Mouse (Mus musculus) liver, embryonic 16.5 days (tissue): ENCODE results near the gene Arid1b. TPM values are rescaled to one million over a fixed set of nuclear protein-coding genes. Genes with fewer than 3 reads are reported as not detected.

Experiments used
- ATAC-seq: fragments of 200-750 bp; cut with Nextera tagmentation; 2 replicates; pipeline ENCODE4 v1.8.0; 2017; ENCODE audit warnings: low read depth, mild to moderate bottlenecking, moderate number of reproducible peaks, moderate library complexity
- H3K27ac ChIP-seq: fragments of 300-500 bp; sonication (generic); 2 replicates; pipeline ENCODE4 v1.5.1; 2014; ENCODE audit warnings: mild to moderate bottlenecking, low read length
- H3K27me3 ChIP-seq: fragments of 300-500 bp; sonication (generic); 2 replicates; pipeline ENCODE4 v1.6.1; 2014; ENCODE audit warnings: low read depth, low read length, mixed read lengths; ENCODE audit not compliant: control insufficient read depth, insufficient read depth
- H3K36me3 ChIP-seq: fragments of 300-500 bp; sonication (generic); 2 replicates; pipeline ENCODE4 v1.6.1; 2014; ENCODE audit warnings: mild to moderate bottlenecking; ENCODE audit not compliant: control insufficient read depth, insufficient read depth
- H3K4me1 ChIP-seq: fragments of 300-500 bp; sonication (generic); 2 replicates; pipeline ENCODE4 v1.6.1; 2014; ENCODE audit warnings: low read depth, low read length, mixed read lengths; ENCODE audit not compliant: control insufficient read depth
- H3K4me2 ChIP-seq: fragments of 300-500 bp; sonication (generic); 2 replicates; pipeline ENCODE4 v1.6.1; 2014; ENCODE audit warnings: low read depth, low read length, mixed read lengths
- H3K4me3 ChIP-seq: fragments of 300-500 bp; sonication (generic); 2 replicates; pipeline ENCODE4 v1.5.1; 2014; ENCODE audit warnings: low read depth, mild to moderate bottlenecking, low read length
- H3K9ac ChIP-seq: fragments of 300-500 bp; sonication (generic); 2 replicates; pipeline ENCODE4 v1.6.1; 2014; ENCODE audit warnings: low read depth, low read length
- H3K9me3 ChIP-seq: fragments of 300-500 bp; sonication (generic); replicated peaks from 2 replicates; pipeline ENCODE4 v1.6.1; 2016; ENCODE audit warnings: low read length; ENCODE audit not compliant: control insufficient read depth
- WGBS: fragments of 180-500 bp; shearing (Covaris S2); extraction: QIAGEN DNeasy Blood & Tissue Kit; methylation state at CpG from one replicate; pipeline ENCODE4 v1.1.7; 2014; ENCODE audit not compliant: insufficient replicate concordance; 5-methylcytosine and 5-hydroxymethylcytosine counted together
- polyA plus RNA-seq: library from polyadenylated mRNA; unstranded; fragments of >200 nt; fragmentation: Nextera tagmentation; extraction: Ambion mirVana; gene quantifications from 2 replicates; pipeline ENCODE4 v1.2.1, GENCODE M21; 2015

The Arid1b gene
- polyA plus RNA-seq, 1 experiment from 2014 or later: 3.2 TPM

DNA sequence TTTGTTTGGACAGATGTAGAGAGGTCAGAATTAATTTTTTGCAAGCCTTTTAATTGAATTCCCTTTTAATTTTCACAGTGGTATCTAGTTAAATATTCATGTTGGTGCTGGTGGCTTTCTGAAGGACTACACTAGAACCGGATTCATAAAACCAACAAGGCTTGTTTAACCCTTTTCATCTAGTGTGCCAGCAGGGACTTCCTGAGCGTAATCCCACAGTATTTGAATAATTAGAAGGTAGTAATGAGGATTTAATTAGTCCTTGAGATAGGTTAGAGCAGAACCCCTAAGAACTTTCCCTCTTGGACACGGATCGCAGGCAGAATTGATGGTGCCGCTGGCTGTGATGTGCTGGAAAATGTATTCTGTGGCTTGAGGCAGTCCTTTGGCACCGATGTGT is 273.6 kb downstream of the Arid1b start:
- Histone ChIP-seq H3K27ac (no peak overlapping the region), H3K4me3 (no peak overlapping the region), H3K27me3 (no peaks in the 10 kb centered on the region), H3K9me3 (no peaks in the 10 kb centered on the region), H3K4me1 (no peaks in the 10 kb centered on the region), H3K9ac (no peak overlapping the region), H3K36me3 (0 out of 2 replicates have a peak, but pooled peaks cover 4% of the 10 kb centered on the region), H3K4me2 (no peak overlapping the region)
- no peak for ATAC-seq
- 81% methylated on average over 6 of the region's 6 CpGs for WGBS

DNA sequence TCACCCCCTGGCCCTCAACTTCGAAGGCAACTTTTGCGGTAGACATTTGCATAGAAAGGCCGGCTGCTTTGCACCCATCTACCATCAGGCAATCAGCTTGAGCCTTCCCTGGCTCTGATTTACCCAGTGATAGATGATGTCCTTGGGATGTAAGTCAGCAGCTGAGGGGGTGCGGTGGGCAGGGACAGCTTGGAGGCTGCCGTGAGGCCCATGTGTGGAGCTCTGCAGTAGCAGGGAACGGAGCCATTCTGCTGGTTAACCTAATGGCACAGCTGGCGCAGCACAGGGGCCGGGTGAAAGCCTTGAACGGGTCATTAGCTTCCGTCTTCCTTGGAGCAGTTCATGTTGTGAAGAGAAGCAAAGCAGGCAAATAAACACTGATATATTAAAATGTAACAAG is 275.2 kb downstream of the Arid1b start:
- WGBS: 84% methylated on average over 10 of the region's 10 CpGs
- Histone ChIP-seq H3K4me3 (no peak overlapping the region), H3K4me1 (no peaks in the 10 kb centered on the region), H3K9ac (no peak overlapping the region), H3K27ac (no peak overlapping the region), H3K9me3 (no peaks in the 10 kb centered on the region), H3K4me2 (no peak overlapping the region), H3K36me3 (0 out of 2 replicates have a peak, but pooled peaks cover 2% of the 10 kb centered on the region), H3K27me3 (no peaks in the 10 kb centered on the region)
- no peak for ATAC-seq

DNA sequence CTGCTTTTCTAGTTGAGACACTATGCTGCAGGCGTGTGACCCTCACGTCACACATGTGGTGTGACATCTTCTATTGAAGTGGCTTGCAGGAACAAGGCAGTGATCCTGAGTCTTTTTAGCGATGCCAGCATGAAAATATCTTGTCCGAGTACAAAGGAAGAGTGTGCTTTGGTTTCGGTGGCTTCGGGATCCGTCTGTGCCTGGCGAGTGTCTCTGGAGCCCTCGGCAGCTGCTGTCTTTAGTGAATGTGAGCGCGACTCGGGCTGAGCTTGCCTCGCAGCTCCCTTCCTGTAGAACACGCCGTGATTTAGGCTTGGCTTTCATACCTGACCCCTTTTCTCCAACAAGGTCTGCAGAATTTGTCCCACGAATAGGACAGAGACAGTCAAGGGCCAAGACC is 275.6 kb downstream of the Arid1b start:
- 84% methylated on average over 16 of the region's 16 CpGs for WGBS
- Histone ChIP-seq H3K27ac (no peak overlapping the region), H3K36me3 (no peaks in the 10 kb centered on the region), H3K9me3 (no peaks in the 10 kb centered on the region), H3K4me1 (no peaks in the 10 kb centered on the region), H3K27me3 (no peaks in the 10 kb centered on the region), H3K4me2 (no peak overlapping the region), H3K4me3 (no peak overlapping the region), H3K9ac (no peak overlapping the region)
- no peak for ATAC-seq

DNA sequence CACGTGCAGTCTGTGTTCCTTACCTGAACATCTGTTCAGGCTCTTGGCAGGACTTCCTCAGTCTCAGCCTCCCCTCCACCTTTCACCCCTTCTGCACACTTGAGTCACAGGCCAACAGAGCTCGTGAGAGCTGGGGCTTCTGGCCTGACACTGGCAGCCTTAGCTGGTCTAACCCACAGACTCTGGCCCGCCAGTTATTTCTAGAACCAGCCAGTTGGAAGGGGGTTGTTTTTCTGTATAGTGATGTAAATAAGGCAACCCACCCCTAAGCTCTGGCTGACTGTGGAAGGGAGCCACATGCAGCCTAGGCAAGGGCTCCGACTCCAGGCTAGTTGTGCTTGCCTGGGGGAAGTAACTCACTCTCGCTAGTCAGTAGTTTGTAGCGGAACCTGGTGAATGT is 276.7 kb downstream of the Arid1b start:
- no peak for ATAC-seq
- H3K36me3 ChIP-seq: no peaks in the 10 kb centered on the region
- H3K4me2 ChIP-seq: no peak overlapping the region
- no peaks in the 10 kb centered on the region for H3K27me3 ChIP-seq
- H3K4me3 ChIP-seq: no peak overlapping the region
- no peaks in the 10 kb centered on the region for H3K9me3 ChIP-seq
- no peak overlapping the region for H3K9ac ChIP-seq
- WGBS: 71% methylated on average over 6 of the region's 6 CpGs
- H3K4me1 ChIP-seq: no peaks in the 10 kb centered on the region
- no peak overlapping the region for H3K27ac ChIP-seq

DNA sequence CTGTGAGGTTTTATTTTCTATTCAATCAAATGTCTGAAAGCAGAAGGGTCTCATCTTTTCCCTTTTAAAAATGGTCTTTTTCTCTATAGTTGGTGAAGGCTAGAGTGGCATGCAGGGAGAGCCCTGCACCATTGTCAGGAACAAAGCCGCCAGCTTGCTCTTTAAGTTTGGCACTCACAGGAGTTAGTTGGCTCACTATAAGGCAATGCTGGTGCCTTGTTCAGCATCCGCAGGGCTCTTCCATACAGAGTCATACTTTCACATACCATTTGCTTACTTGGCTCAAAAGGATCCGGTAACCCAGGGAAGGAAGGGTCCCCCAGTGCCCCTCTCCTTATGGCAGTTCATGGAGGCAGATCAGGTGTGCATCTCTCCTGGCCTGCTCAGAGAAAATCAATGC is 279.0 kb downstream of the Arid1b start:
- Histone ChIP-seq H3K36me3 (no peaks in the 10 kb centered on the region), H3K9ac (no peak overlapping the region), H3K27ac (no peak overlapping the region), H3K27me3 (no peaks in the 10 kb centered on the region), H3K4me2 (no peak overlapping the region), H3K4me3 (no peak overlapping the region), H3K9me3 (no peaks in the 10 kb centered on the region), H3K4me1 (no peaks in the 10 kb centered on the region)
- no peak for ATAC-seq
- WGBS: 90% methylated on average over 3 of the region's 3 CpGs

DNA sequence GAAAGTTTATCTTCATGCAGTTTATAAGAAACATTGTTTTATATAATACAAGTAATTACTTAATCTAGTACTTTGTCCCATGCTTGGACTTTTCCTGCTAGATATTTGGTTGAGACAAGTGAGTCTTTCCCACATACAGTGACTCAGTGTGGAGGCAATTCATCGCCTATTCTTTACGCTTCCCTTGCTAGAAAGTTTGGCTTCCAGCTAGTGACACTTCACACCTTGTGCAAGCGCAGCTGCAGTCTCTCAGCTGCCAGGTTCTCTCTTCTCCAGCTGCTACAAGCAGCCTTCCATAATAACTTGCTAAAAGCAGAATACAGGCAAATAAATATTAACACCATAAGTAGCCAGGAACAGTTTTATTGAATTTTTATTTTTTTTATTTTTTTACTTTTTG is 279.6 kb downstream of the Arid1b start:
- 86% methylated on average over 3 of the region's 3 CpGs for WGBS
- ATAC-seq: no peak
- no peak overlapping the region for H3K9ac ChIP-seq
- H3K36me3 ChIP-seq: no peaks in the 10 kb centered on the region
- no peaks in the 10 kb centered on the region for H3K4me1 ChIP-seq
- no peaks in the 10 kb centered on the region for H3K27me3 ChIP-seq
- H3K4me2 ChIP-seq: no peak overlapping the region
- H3K27ac ChIP-seq: no peak overlapping the region
- H3K9me3 ChIP-seq: no peaks in the 10 kb centered on the region
- no peak overlapping the region for H3K4me3 ChIP-seq

DNA sequence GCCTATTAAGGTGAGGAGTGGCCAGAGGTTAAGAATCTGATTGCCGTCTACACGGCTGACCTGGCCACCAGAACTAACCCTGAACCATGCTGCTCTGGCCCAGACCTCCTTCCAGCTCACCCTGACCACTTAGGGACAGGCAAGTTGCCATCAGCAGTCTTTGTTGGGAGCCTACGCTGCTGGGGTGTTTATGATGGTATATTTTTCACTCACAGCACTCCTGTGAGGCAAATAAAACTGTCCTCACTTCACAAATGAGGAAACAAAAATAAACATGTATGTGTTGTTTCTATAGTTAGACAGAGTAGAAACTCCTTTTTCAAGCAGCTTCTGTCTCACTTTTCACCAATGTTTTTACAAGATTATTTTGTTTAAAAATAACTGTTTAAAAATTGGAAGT is 280.3 kb downstream of the Arid1b start:
- Histone ChIP-seq H3K4me3 (no peak overlapping the region), H3K9ac (no peak overlapping the region), H3K27ac (no peak overlapping the region), H3K9me3 (no peaks in the 10 kb centered on the region), H3K27me3 (no peaks in the 10 kb centered on the region), H3K4me1 (no peaks in the 10 kb centered on the region), H3K36me3 (no peaks in the 10 kb centered on the region), H3K4me2 (no peak overlapping the region)
- WGBS: 83% methylated on average over 3 of the region's 3 CpGs
- no peak for ATAC-seq

DNA sequence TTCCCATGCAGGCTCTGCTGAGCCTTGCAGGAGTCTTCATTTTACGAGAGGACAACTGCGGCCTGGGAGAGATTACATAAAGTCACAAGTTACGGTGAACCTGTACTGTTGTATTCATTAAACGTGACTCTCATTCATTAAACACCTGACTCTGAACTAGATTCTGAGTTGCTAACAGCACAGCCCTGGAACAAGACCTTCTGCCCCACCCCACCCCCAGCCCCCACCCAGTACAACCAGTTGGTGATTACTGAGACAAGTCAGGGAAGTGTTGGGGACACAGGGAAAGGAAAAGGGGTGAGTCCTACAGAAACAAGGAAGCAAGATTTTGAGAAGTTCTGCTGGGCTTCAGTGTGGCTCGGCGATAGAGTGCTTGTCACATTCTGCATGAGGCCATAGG is 281.6 kb downstream of the Arid1b start:
- no peaks in the 10 kb centered on the region for H3K4me1 ChIP-seq
- no peaks in the 10 kb centered on the region for H3K27me3 ChIP-seq
- no peak overlapping the region for H3K27ac ChIP-seq
- no peaks in the 10 kb centered on the region for H3K36me3 ChIP-seq
- H3K4me2 ChIP-seq: no peak overlapping the region
- no peaks in the 10 kb centered on the region for H3K9me3 ChIP-seq
- 74% methylated on average over 6 of the region's 6 CpGs for WGBS
- H3K9ac ChIP-seq: no peak overlapping the region
- ATAC-seq: no peak
- no peak overlapping the region for H3K4me3 ChIP-seq

DNA sequence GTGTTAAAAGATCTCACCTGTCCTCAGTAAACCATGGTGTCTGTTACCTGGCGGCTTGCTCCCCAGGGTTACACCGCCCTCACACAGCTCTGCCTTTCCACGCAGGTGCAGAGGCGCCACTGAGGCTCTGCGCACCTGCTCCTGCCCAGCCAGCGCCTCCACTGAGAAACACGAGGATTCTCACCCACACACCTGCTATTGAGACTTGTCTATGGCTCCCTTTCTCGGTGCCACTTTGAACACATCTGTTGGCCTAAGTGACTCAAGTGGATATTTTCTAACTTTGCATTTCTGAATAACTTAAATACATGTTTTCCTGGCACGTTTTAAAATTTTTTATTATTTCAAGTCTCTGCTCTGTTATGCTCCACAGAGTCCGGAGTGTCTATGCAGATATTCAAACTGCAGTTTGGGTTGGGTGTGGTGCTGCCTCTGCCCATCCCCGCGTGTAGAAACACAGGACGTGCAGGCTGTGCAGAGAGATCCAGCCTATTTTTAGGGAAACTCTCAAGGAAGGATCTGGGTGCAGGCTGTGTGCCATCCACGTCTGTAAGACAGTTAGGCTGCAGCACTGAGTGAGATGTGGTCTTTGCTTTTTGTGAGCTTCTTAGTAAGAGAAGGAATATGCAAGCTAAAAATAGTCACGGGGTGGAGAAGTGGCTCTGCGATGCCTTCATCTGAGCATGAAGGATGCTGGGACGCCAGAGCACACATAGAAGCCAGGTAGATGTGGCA is 283.2 kb downstream of the Arid1b start:
- ATAC-seq: no peak
- H3K4me3 ChIP-seq: no peak overlapping the region
- no peaks in the 10 kb centered on the region; the same call in 1 of the 2 replicates for H3K36me3 ChIP-seq
- H3K27me3 ChIP-seq: no peaks in the 10 kb centered on the region
- H3K9me3 ChIP-seq: no peaks in the 10 kb centered on the region
- 78% methylated on average over 17 of the region's 17 CpGs for WGBS
- H3K4me1 ChIP-seq: no peaks in the 10 kb centered on the region
- no peak overlapping the region for H3K4me2 ChIP-seq
- no peak overlapping the region for H3K9ac ChIP-seq
- H3K27ac ChIP-seq: no peak overlapping the region
